ENCODE assay signal across 7 mouse cellular contexts in the genomic region with DNA sequence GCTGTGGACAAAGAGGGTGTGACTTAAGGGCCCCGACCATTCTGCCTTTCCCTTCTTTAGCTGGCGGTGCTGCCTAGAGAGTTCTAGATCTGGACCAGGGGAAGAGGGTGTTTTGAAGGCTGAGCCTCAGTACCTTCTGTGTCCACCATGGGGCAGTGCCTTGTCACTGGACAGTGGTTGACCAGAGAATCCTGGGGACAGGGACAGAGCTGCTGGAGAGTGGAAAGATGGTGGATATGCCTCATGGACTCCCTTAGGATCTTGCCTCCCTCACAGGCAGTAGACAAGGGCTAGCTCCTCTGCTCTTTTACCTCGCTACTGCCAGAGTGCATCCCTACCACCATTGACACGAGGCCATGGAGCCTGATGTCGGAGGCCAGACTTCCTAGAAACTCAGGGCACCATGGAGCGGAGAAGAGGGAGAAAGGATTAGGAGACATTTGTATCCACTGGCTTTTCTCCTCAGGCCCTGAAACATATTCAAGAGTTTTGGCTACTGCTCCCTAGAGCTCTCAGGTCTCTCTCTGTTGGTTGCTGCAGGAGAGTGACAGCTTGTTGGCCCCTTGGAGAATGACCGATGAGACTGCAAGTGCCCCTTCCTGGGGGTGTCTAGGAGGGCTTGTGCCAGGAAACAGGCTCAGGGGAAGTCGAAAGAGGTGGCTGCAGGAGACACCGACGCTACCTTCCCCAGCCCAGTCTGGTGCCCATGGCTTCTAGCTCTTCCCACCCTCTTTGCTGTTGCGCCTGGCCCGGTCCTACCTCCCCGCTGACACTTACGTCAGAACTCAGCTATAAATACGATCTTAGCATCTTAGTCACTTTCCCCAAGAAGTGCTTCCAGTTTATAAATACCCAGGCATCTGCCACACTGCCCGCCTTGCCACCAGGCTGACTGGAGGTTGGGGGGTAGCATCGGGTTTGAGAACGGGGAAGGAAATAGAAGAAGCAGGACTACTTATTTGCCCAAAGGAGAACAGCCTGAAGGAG. TPM values are rescaled to one million over a fixed set of nuclear protein-coding genes. Genes with fewer than 3 reads are reported as not detected.
DNase-seq lines count a peak whose midpoint lies in the region; ATAC-seq lines count a peak whose summit lies in the region.

A gene (minus strand): TSS at position 503 of the 987 bp plus-strand sequence.

- peak; percentile 77 for DNase-seq in left cerebral cortex, adult 11 months (ENCODE audit: low spot score)
- DNase-seq in left cerebral cortex, postnatal 4 days: no peak
- peak; percentile 60 for DNase-seq in cerebellum, adult 9-11 months
- peak; percentile 42 for DNase-seq in heart, adult 8-10 months (ENCODE audit: low spot score)
- DNase-seq in neural tube, embryonic 10.5 days (ENCODE audit: extremely low spot score, low spot score): no peak
- no peak for DNase-seq in spleen, postnatal 14 days (ENCODE audit: low spot score in 2 of 2)

- 0 out of 2 replicates have a peak, but pooled peaks have one; percentile 21 for ATAC-seq in megakaryocyte progenitor cell, adult 5-6 weeks (replicated peaks; ENCODE audit: poor library complexity)

- intact Hi-C loops in left cerebral cortex, postnatal 4 days (cut with DNase I): no loop called here

RNA-seq across cellular contexts. Expression of the gene that starts here (rescaled TPM):
- not detected for total RNA-seq in left cerebral cortex, postnatal 4 days (2021)
- not detected for total RNA-seq in heart, adult 8-10 months (2022)
- 0.02 TPM in 1 of 2 replicates, not detected in the other for total RNA-seq in megakaryocyte progenitor cell, adult 5-6 weeks (2015)
- not detected in 2 replicates for total RNA-seq in megakaryocyte progenitor cell, adult 5-6 weeks (2017)

Comparison
In these comparisons a context has a peak if more than half of its experiments do, and no peak if none do; other contexts are left out.
1. DNase-seq: peak in left cerebral cortex, adult 11 months (single experiment) and cerebellum, adult 9-11 months (single experiment); none in left cerebral cortex, postnatal 4 days (single experiment), neural tube, embryonic 10.5 days (single experiment) and spleen, postnatal 14 days (0 of 2).
2. Peak in DNase-seq in heart, adult 8-10 months; RNA of the gene not detected or under 1 TPM.
3. Peak in ATAC-seq in megakaryocyte progenitor cell, adult 5-6 weeks; RNA of the gene not detected or under 1 TPM.